Mouse (Mus musculus) embryonic fibroblast, embryonic 13.5 days (primary cell): ENCODE results near the gene Mbd3. TPM values are rescaled to one million over a fixed set of nuclear protein-coding genes. Genes with fewer than 3 reads are reported as not detected.

ENCODE experiments used
- H3K27ac ChIP-seq: 2 replicates; pipeline ENCODE4 v1.5.1; 2012; ENCODE audit warnings: low read length, control low read depth, inconsistent platforms; ENCODE audit not compliant: insufficient read depth
- H3K4me1 ChIP-seq: 2 replicates; pipeline ENCODE4 v1.6.1; 2011; ENCODE audit warnings: low read length; ENCODE audit not compliant: control insufficient read depth, insufficient read depth
- H3K4me3 ChIP-seq: 2 replicates; pipeline ENCODE4 v1.5.1; 2011; ENCODE audit warnings: mild to moderate bottlenecking, control low read depth, low read length; ENCODE audit not compliant: insufficient read depth
- CTCF ChIP-seq: IDR thresholded peaks from 2 replicates; pipeline ENCODE4 v1.5.1; 2011; ENCODE audit warnings: mild to moderate bottlenecking, control low read depth, low read length, moderate library complexity, borderline replicate concordance; ENCODE audit not compliant: insufficient read depth
- POLR2A ChIP-seq: IDR thresholded peaks from 2 replicates; pipeline ENCODE4 v1.6.1; 2011; ENCODE audit warnings: low read depth, mild to moderate bottlenecking, control low read depth, low read length, moderate library complexity
- polyA plus RNA-seq: library from polyadenylated mRNA; stranded (reverse); fragments of >200 nt; gene quantifications from 2 replicates; pipeline ENCODE4 v1.2.4, GENCODE M21; 2011; ENCODE audit warnings: low read depth; ENCODE audit not compliant: missing spikeins, insufficient read length

The Mbd3 gene
- polyA plus RNA-seq, 1 experiment = 99.1 TPM

- peak; percentile 16; the same call in 1 of the 2 replicates for TF ChIP-seq POLR2A
- TF ChIP-seq CTCF = no peak
- Histone ChIP-seq H3K27ac (peak overlapping the region; percentile 51), H3K4me3 (peak overlapping the region; percentile 91), H3K4me1 (peaks cover 4% of the 10 kb centered on the region; the same call in 1 of the 2 replicates)
Measured at GRCm38 (mm10) chr10:80386735-80387471, 12.4 kb downstream of the Mbd3 start.

- Histone ChIP-seq H3K27ac (peak overlapping the region; percentile 51), H3K4me1 (peaks cover 4% of the 10 kb centered on the region; the same call in 1 of the 2 replicates), H3K4me3 (peak overlapping the region; percentile 91)
- TF ChIP-seq POLR2A = peak; percentile 85
- TF ChIP-seq CTCF = no peak
Measured at GRCm38 (mm10) chr10:80385811-80386734, 13.3 kb downstream of the Mbd3 start.

- Histone ChIP-seq H3K27ac (no peak overlapping the region), H3K4me3 (peak overlapping the region; percentile 91), H3K4me1 (peaks cover 4% of the 10 kb centered on the region; the same call in 1 of the 2 replicates)
- TF ChIP-seq POLR2A = no peak
- no peak for TF ChIP-seq CTCF
Measured at GRCm38 (mm10) chr10:80385310-80385709, 14.0 kb downstream of the Mbd3 start.

- Histone ChIP-seq H3K4me1 (peaks cover 4% of the 10 kb centered on the region; the same call in 1 of the 2 replicates), H3K27ac (no peak overlapping the region), H3K4me3 (peak overlapping the region; percentile 91)
- TF ChIP-seq POLR2A (no peak), CTCF (no peak)
Measured at GRCm38 (mm10) chr10:80384709-80385108, 14.6 kb downstream of the Mbd3 start.

- TF ChIP-seq CTCF = no peak
- TF ChIP-seq POLR2A = no peak
- no peak overlapping the region for H3K4me3 ChIP-seq
Measured at GRCm38 (mm10) chr10:80384115-80384639, 15.2 kb downstream of the Mbd3 start.

GRCm38 (mm10) chr10:80383431-80383830, 15.9 kb downstream of the Mbd3 start:
- Histone ChIP-seq H3K4me1 (peaks cover 4% of the 10 kb centered on the region; the same call in 1 of the 2 replicates), H3K4me3 (no peak overlapping the region), H3K27ac (no peak overlapping the region)
- TF ChIP-seq CTCF (no peak), POLR2A (no peak)

More at GRCm38 (mm10) chr10:80384115-80384639, 15.2 kb downstream of the Mbd3 start:
- Histone ChIP-seq H3K4me1 (peaks cover 4% of the 10 kb centered on the region; the same call in 1 of the 2 replicates), H3K27ac (no peak overlapping the region)

- no peak overlapping the region for H3K4me3 ChIP-seq
- H3K4me1 ChIP-seq = peaks cover 4% of the 10 kb centered on the region; the same call in 1 of the 2 replicates
- no peak overlapping the region for H3K27ac ChIP-seq
- TF ChIP-seq POLR2A (no peak), CTCF (no peak)
Measured at GRCm38 (mm10) chr10:80382641-80383365, 16.5 kb downstream of the Mbd3 start.

- no peak overlapping the region for H3K27ac ChIP-seq
- no peaks in the 10 kb centered on the region for H3K4me1 ChIP-seq
- TF ChIP-seq POLR2A (no peak), CTCF (peak; percentile 56; the same call in 1 of the 2 replicates)
- no peak overlapping the region for H3K4me3 ChIP-seq
Measured at GRCm38 (mm10) chr10:80377716-80378115, 21.6 kb downstream of the Mbd3 start.

GRCm38 (mm10) chr10:80376160-80376559, 23.2 kb downstream of the Mbd3 start:
- no peak for TF ChIP-seq POLR2A
- TF ChIP-seq CTCF = peak; percentile 69; the same call in 1 of the 2 replicates
- Histone ChIP-seq H3K27ac (no peak overlapping the region), H3K4me1 (no peaks in the 10 kb centered on the region), H3K4me3 (no peak overlapping the region)
